Mouse (Mus musculus) A20 (cell line): ENCODE measurements around the gene Ranbp17.
A peak's percentile ranks its signal among the peaks of the same experiment; 100 is the strongest.
"Not testable (repeated sequence)": the region's sequence is repeated elsewhere in the genome, so short reads cannot be mapped to it uniquely, and the experiment has no call there.

ENCODE experiments used
- DNase-seq: peaks from one replicate; pipeline ENCODE4 v3.0.0-alpha.2; 2011; ENCODE audit warnings: low read depth, low spot score

The Ranbp17 gene

GRCm38 (mm10) chr11:33513376-33513991 lies at the start of gene Ranbp17:
Gene Ranbp17 (minus strand): TSS chr11:33513746.
- peak; percentile 84 for DNase-seq

GRCm38 (mm10) chr11:33554123-33554522 lies 40.6 kb upstream of the Ranbp17 start:
- DNase-seq, result peak; percentile 40

- DNase-seq, result no peak
Observed at GRCm38 (mm10) chr11:33550861-33551560, 37.5 kb upstream of the Ranbp17 start.

GRCm38 (mm10) chr11:33547386-33547785 lies 33.8 kb upstream of the Ranbp17 start:
- DNase-seq, result no peak

- DNase-seq, result no peak
Observed at GRCm38 (mm10) chr11:33544945-33545344, 31.4 kb upstream of the Ranbp17 start.

- DNase-seq, result no peak
Observed at GRCm38 (mm10) chr11:33544121-33544520, 30.6 kb upstream of the Ranbp17 start.

GRCm38 (mm10) chr11:33537390-33538125 lies 24.0 kb upstream of the Ranbp17 start:
- DNase-seq, result no peak

GRCm38 (mm10) chr11:33536636-33537035 lies 23.1 kb upstream of the Ranbp17 start:
- no peak for DNase-seq

GRCm38 (mm10) chr11:33534541-33534940 lies 21.0 kb upstream of the Ranbp17 start:
- DNase-seq, result no peak

- DNase-seq, result no peak
Observed at GRCm38 (mm10) chr11:33533577-33533976, 20.0 kb upstream of the Ranbp17 start.

GRCm38 (mm10) chr11:33529576-33529975 lies 16.0 kb upstream of the Ranbp17 start:
- no peak for DNase-seq

GRCm38 (mm10) chr11:33512854-33513375 lies 631 bp downstream of the Ranbp17 start:
- peak; percentile 91 for DNase-seq

GRCm38 (mm10) chr11:33509401-33509800 lies 4.1 kb downstream of the Ranbp17 start:
- DNase-seq, result peak; percentile 10

- DNase-seq, result no peak
Observed at GRCm38 (mm10) chr11:33485746-33486145, 27.8 kb downstream of the Ranbp17 start.

GRCm38 (mm10) chr11:33480410-33480809 lies 33.1 kb downstream of the Ranbp17 start:
- no peak for DNase-seq

GRCm38 (mm10) chr11:33479209-33479608 lies 34.3 kb downstream of the Ranbp17 start:
- no peak for DNase-seq

GRCm38 (mm10) chr11:33476634-33477033 lies 36.9 kb downstream of the Ranbp17 start:
- DNase-seq, result no peak

GRCm38 (mm10) chr11:33461172-33461571 lies 52.4 kb downstream of the Ranbp17 start:
- DNase-seq, result no peak

GRCm38 (mm10) chr11:33454069-33454468 lies 59.5 kb downstream of the Ranbp17 start:
- no peak for DNase-seq

- no peak for DNase-seq
Observed at GRCm38 (mm10) chr11:33433813-33434212, 79.7 kb downstream of the Ranbp17 start.

- DNase-seq, result not testable (repeated sequence)
Observed at GRCm38 (mm10) chr11:33428238-33428637, 85.3 kb downstream of the Ranbp17 start.

- DNase-seq, result not testable (repeated sequence)
Observed at GRCm38 (mm10) chr11:33427789-33428188, 85.8 kb downstream of the Ranbp17 start.
